20 mouse cellular contexts compared by ENCODE assay signal in genomic region chr6:118036866-118037265, GRCm38 (mm10). TPM values are rescaled to one million over a fixed set of nuclear protein-coding genes. Genes with fewer than 3 reads are reported as not detected.
"Had no signal": no experiment of that assay in that cellular context is flagged by ENCODE, and none has a peak within 500 bp of the region (broad histone marks: within the 10 kb centered on the region; RNA-seq: fewer than 3 reads in every experiment).

No protein-coding gene starts in this region.

- H3K4me3 ChIP-seq: limb, embryonic 10.5 days; limb, embryonic 13.5 days; liver, embryonic 12.5 days; liver, embryonic 15.5 days had no signal

- H3K4me1 ChIP-seq: limb, embryonic 10.5 days; limb, embryonic 13.5 days; liver, embryonic 12.5 days; liver, embryonic 15.5 days had no signal

- H3K9me3 ChIP-seq: limb, embryonic 10.5 days; limb, embryonic 13.5 days; liver, embryonic 12.5 days; liver, embryonic 15.5 days had no signal

- H3K4me2 ChIP-seq: limb, embryonic 13.5 days; liver, embryonic 12.5 days; liver, embryonic 15.5 days; lung, embryonic 14.5 days; midbrain, embryonic 11.5 days had no signal

- H3K27ac ChIP-seq: hindbrain, postnatal 0 days; limb, embryonic 10.5 days; limb, embryonic 13.5 days; liver, embryonic 12.5 days; liver, embryonic 15.5 days; stomach, postnatal 0 days had no signal

- DNase-seq: kidney, adult 2 months; kidney, postnatal 10 days; kidney, postnatal 36 days; layer of hippocampus, adult 9-11 months; liver; lung, embryonic 14.5 days; midbrain, embryonic 14.5 days; right cerebral cortex, adult 18-20 months; right cerebral cortex, postnatal 14 days; right cerebral cortex, postnatal 4 days; thymus, adult 2 months; thymus, postnatal 14 days had no signal

- ATAC-seq: hindbrain, postnatal 0 days; inflammation-experienced regulatory T-cells, adult 6 months; liver, embryonic 12.5 days had no signal

- H3K9ac ChIP-seq: limb, embryonic 13.5 days; liver, embryonic 12.5 days; liver, embryonic 15.5 days; lung, embryonic 14.5 days had no signal

- H3K27me3 ChIP-seq: limb, embryonic 13.5 days; liver, embryonic 12.5 days; liver, embryonic 15.5 days had no signal

- H3K36me3 ChIP-seq: limb, embryonic 10.5 days; limb, embryonic 13.5 days; liver, embryonic 12.5 days; liver, embryonic 15.5 days had no signal

RNA-seq across cellular contexts. Expression of gene Rasgef1a, which starts 25.6 kb away (rescaled TPM):
- polyA plus RNA-seq: limb, embryonic 10.5 days; liver, embryonic 12.5 days had no signal
